Mouse (Mus musculus): ENCODE measurements at regions not wholly inside any gene's neighbourhood (a gene's known extent, or its start where the extent isn't known, plus 50 kb on each side); places are given as distances from the start of the nearest gene placed in this dataset.

DNA sequence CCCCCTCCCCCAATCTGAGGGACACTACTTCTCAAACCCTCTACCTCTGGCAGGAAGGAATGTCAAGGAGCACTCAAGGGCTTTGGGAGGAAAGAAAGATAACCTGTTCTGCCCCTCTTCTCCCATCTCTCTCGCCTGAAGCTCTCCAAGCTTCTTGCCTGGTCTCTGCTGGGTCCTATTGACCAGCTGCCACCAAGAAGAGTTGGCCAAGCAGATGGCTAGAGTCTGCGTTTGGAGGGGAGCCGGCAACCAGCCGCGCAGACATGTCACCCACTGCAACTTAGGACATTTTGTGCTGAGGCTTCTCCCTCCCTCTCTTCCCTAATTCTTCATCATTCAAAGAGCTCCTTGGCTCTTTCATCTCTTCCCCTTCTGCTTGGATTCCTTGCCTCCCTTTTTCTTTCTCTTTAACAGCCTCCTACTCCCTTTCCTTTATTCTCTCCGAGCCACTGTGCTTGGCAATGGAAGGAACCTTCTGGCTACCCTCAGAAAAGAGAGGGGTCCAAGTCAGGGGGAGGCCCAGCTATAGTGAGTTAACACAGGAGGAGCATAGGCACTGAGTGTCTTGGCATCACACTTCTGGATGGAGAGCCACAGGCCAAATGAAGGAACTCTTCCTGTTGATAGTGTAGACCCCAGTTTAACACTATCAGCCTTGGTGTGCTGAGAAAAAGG, 60.1 kb upstream of the Tnp1 start:
- ATAC-seq (ENCODE audit: extremely low read depth, insufficient number of reproducible peaks, low FRiP score, poor library complexity, severe bottlenecking), result no peak
- Histone ChIP-seq H3K4me3 (ENCODE audit: low read depth, low read length) (no peak overlapping the region), H3K4me1 (ENCODE audit: insufficient read depth, low read depth, low read length) (peaks cover 59% of the 10 kb centered on the region), H3K9me3 (replicated peaks) (no peaks in the 10 kb centered on the region), H3K27me3 (ENCODE audit: insufficient read depth, low read length) (peaks cover 4% of the 10 kb centered on the region; the same call in 1 of the 2 replicates), H3K36me3 (replicated peaks) (no peaks in the 10 kb centered on the region)
- no peak for DNase-seq (ENCODE audit: low spot score)
- TF ChIP-seq GATA1 (IDR thresholded peaks at IDR 0.05; ENCODE audit: borderline replicate concordance, low read length), result no peak
- no peak for TF ChIP-seq CTCF (IDR thresholded peaks at IDR 0.05; ENCODE audit: low read depth, low read length)
- no peak for TF ChIP-seq TAL1 (conservative IDR thresholded peaks at IDR 0.05; ENCODE audit: low read depth, low read length)

DNA sequence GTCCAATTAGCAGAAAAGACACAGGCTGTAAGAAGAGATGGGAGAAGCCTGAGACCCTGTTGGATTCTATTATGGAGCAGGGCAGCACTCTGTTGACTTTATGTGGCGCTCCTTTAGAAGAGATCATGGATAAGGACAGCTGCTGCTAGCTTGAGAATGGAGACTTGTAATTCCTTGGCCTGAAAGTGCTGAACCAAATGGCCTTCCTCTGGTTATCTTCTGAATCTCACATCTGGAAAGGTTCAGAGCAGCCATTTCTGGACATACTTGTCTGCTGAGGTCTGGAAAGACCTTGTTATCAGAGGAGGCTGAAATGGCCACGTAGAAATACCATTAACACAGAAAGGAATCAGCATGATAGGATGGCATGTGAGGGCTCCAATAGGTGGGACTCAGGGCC, 59.5 kb upstream of the Tnp1 start:
- Histone ChIP-seq H3K36me3 (replicated peaks) (no peaks in the 10 kb centered on the region), H3K4me1 (ENCODE audit: insufficient read depth, low read depth, low read length) (peaks cover 66% of the 10 kb centered on the region)

DNA sequence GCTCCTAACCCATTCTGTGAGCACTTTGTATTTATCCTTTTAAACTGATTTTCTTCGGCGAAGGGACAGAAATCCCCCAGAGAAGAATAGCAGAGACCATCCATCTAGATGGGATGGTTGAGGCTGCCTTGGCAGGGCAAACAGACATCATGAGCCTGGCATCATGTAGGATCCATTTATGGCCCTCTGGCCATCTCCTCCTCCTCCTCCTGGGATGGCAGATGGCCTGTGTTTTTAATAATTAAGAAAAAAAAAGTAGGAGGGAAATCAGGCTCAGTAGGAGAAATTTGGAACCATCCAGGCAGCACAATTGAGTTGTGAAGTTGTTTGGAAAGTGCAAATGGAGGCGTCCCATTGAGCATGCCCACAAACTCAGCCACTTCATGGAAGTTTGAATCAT, 58.8 kb upstream of the Tnp1 start:
- H3K36me3 ChIP-seq (replicated peaks), result no peaks in the 10 kb centered on the region
- H3K4me3 ChIP-seq (ENCODE audit: low read depth, low read length), result no peak overlapping the region
- peaks cover 4% of the 10 kb centered on the region; the same call in 1 of the 2 replicates for H3K27me3 ChIP-seq (ENCODE audit: insufficient read depth, low read length)
- ATAC-seq (ENCODE audit: extremely low read depth, insufficient number of reproducible peaks, low FRiP score, poor library complexity, severe bottlenecking), result no peak
- no peaks in the 10 kb centered on the region for H3K9me3 ChIP-seq (replicated peaks)
- DNase-seq (ENCODE audit: low spot score), result no peak
- TF ChIP-seq POLR2AphosphoS5 (IDR thresholded peaks at IDR 0.05; ENCODE audit: insufficient replicate concordance, low read depth, low read length), result no peak
- TF ChIP-seq GATA1 (IDR thresholded peaks at IDR 0.05; ENCODE audit: borderline replicate concordance, low read length), result no peak
- no peak for TF ChIP-seq TAL1 (conservative IDR thresholded peaks at IDR 0.05; ENCODE audit: low read depth, low read length)
- no peak for TF ChIP-seq CTCF (IDR thresholded peaks at IDR 0.05; ENCODE audit: low read depth, low read length)
- no peak for TF ChIP-seq GATA2 (IDR thresholded peaks at IDR 0.05; ENCODE audit: borderline replicate concordance, low read depth, low read length)
- H3K4me1 ChIP-seq (ENCODE audit: insufficient read depth, low read depth, low read length), result peaks cover 67% of the 10 kb centered on the region

More for the DNA sequence above, 59.5 kb upstream of the Tnp1 start:
- ATAC-seq (ENCODE audit: extremely low read depth, insufficient number of reproducible peaks, low FRiP score, poor library complexity, severe bottlenecking) (no peak), DNase-seq (ENCODE audit: low spot score) (no peak)
- Histone ChIP-seq H3K27me3 (ENCODE audit: insufficient read depth, low read length) (peaks cover 4% of the 10 kb centered on the region; the same call in 1 of the 2 replicates), H3K9me3 (replicated peaks) (no peaks in the 10 kb centered on the region), H3K4me3 (ENCODE audit: low read depth, low read length) (no peak overlapping the region)
- TF ChIP-seq GATA1 (IDR thresholded peaks at IDR 0.05; ENCODE audit: borderline replicate concordance, low read length), result no peak
- no peak for TF ChIP-seq CTCF (IDR thresholded peaks at IDR 0.05; ENCODE audit: low read depth, low read length)
- no peak for TF ChIP-seq GATA2 (IDR thresholded peaks at IDR 0.05; ENCODE audit: borderline replicate concordance, low read depth, low read length)
- TF ChIP-seq TAL1 (conservative IDR thresholded peaks at IDR 0.05; ENCODE audit: low read depth, low read length), result no peak
- TF ChIP-seq POLR2AphosphoS5 (IDR thresholded peaks at IDR 0.05; ENCODE audit: insufficient replicate concordance, low read depth, low read length), result no peak

DNA sequence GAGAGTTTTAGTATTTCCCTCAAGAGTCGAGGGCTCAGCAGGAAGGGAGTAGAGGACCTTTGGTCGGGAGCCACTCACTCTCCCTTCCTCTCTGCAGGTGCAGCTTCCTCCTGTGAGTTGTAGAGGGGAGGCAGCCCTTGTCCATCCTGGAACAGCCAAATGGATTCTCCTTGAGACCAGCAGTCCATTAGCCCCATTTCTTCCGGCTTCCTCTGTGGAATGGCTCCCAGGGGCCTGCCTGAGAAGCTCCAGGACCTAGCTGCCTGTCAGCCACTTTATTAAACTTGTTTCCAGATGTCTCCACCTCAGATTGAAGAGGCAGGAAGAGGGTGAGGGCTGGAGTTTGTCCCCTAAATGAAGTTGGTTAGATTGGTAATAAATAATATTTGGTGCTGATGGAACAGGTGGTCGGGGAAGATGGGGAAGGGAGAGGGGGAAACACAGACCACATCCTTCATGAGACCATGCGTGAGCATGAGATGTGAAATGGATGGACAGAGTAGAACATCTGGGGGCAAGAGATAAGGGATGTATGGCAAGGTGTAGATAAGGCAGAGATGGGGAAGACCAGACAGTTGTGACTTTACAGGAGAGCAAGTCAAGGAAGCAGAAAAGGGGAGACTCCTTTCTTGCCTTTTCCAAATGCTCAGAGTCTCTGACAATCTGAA, 56.7 kb upstream of the Tnp1 start:
- TF ChIP-seq TAL1 (conservative IDR thresholded peaks at IDR 0.05; ENCODE audit: low read depth, low read length) (peak; percentile 100), CTCF (IDR thresholded peaks at IDR 0.05; ENCODE audit: low read depth, low read length) (no peak), GATA2 (IDR thresholded peaks at IDR 0.05; ENCODE audit: borderline replicate concordance, low read depth, low read length) (peak; percentile 99)
- ATAC-seq (ENCODE audit: extremely low read depth, insufficient number of reproducible peaks, low FRiP score, poor library complexity, severe bottlenecking) (peak; percentile 96), DNase-seq (ENCODE audit: low spot score) (peak; percentile 72)
- no peaks in the 10 kb centered on the region for H3K9me3 ChIP-seq (replicated peaks)
- no peaks in the 10 kb centered on the region for H3K36me3 ChIP-seq (replicated peaks)
- H3K27me3 ChIP-seq (ENCODE audit: insufficient read depth, low read length), result peaks cover 4% of the 10 kb centered on the region; the same call in 1 of the 2 replicates
- H3K4me3 ChIP-seq (ENCODE audit: low read depth, low read length), result peak overlapping the region; percentile 19; the same call in 1 of the 2 replicates
- peaks cover 66% of the 10 kb centered on the region for H3K4me1 ChIP-seq (ENCODE audit: insufficient read depth, low read depth, low read length)

DNA sequence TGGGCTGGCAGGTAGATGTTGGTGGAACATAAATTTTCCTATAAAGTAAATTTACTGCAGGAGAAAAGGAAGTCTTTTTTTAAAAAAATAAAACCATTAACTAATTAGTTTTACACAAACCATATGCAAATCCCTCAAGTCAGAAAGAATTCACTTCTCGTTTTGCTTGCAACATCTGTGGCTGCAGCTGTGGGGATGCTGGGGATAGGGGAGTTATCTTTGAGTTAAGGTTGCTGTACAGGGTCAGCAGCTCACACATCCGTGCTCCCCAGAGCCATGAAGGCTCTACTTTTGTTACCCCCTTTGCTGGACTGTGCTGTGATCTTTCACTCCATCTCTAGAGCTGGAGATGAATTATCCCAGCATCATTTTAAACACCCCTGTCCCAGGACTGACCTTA, 54.4 kb upstream of the Tnp1 start:
- TF ChIP-seq TAL1 (conservative IDR thresholded peaks at IDR 0.05; ENCODE audit: low read depth, low read length) (peak; percentile 57), POLR2AphosphoS5 (IDR thresholded peaks at IDR 0.05; ENCODE audit: insufficient replicate concordance, low read depth, low read length) (no peak)
- ATAC-seq (ENCODE audit: extremely low read depth, insufficient number of reproducible peaks, low FRiP score, poor library complexity, severe bottlenecking) (no peak), DNase-seq (ENCODE audit: low spot score) (peak; percentile 34)
- Histone ChIP-seq H3K27me3 (ENCODE audit: insufficient read depth, low read length) (no peaks in the 10 kb centered on the region), H3K36me3 (replicated peaks) (no peaks in the 10 kb centered on the region), H3K9me3 (replicated peaks) (no peaks in the 10 kb centered on the region), H3K4me3 (ENCODE audit: low read depth, low read length) (no peak overlapping the region), H3K4me1 (ENCODE audit: insufficient read depth, low read depth, low read length) (peaks cover 54% of the 10 kb centered on the region)
